8 mouse cellular contexts compared by ENCODE assay signal in genomic region chr2:6192820-6193590, GRCm38 (mm10). TPM values are rescaled to one million over a fixed set of nuclear protein-coding genes. Genes with fewer than 3 reads are reported as not detected.
DNase-seq lines count a peak whose midpoint lies in the region; ATAC-seq and TF ChIP-seq lines count a peak whose summit lies in the region.

No protein-coding gene starts in this region.

- 77% methylated on average over 20 of the region's 20 CpGs for WGBS in forebrain, embryonic 13.5 days
- WGBS in lung, embryonic 14.5 days = 67% methylated on average over 20 of the region's 20 CpGs

- no peaks in the 10 kb centered on the region for H3K27me3 ChIP-seq in forebrain, embryonic 13.5 days
- no peaks in the 10 kb centered on the region for H3K27me3 ChIP-seq in lung, embryonic 14.5 days (ENCODE audit: insufficient read depth, low read length)

- TF ChIP-seq CTCF in lung, embryonic 14.5 days (IDR thresholded peaks at IDR 0.05; ENCODE audit: low read depth) = peak; percentile 90

- ATAC-seq in cerebellum, adult (ENCODE audit: insufficient number of reproducible peaks, low FRiP score, low TSS enrichment) = peak; percentile 53; the same call in 1 of the 2 replicates
- ATAC-seq in forebrain, embryonic 13.5 days = peak; percentile 75
- peak; percentile 58; the same call in 1 of the 2 replicates for ATAC-seq in lung, embryonic 14.5 days (ENCODE audit: insufficient read depth)

- H3K27ac ChIP-seq in forebrain, embryonic 13.5 days = no peak overlapping the region
- H3K27ac ChIP-seq in lung, embryonic 14.5 days (ENCODE audit: low read depth) = no peak overlapping the region

- no peaks in the 10 kb centered on the region for H3K36me3 ChIP-seq in forebrain, embryonic 13.5 days (ENCODE audit: poor library complexity, severe bottlenecking)
- no peaks in the 10 kb centered on the region for H3K36me3 ChIP-seq in lung, embryonic 14.5 days (ENCODE audit: insufficient read depth)

- H3K9ac ChIP-seq in forebrain, embryonic 13.5 days = no peak overlapping the region
- no peak overlapping the region for H3K9ac ChIP-seq in lung, embryonic 14.5 days

- H3K9me3 ChIP-seq in forebrain, embryonic 13.5 days (replicated peaks) = no peaks in the 10 kb centered on the region
- no peaks in the 10 kb centered on the region for H3K9me3 ChIP-seq in lung, embryonic 14.5 days (ENCODE audit: low read depth, low read length)

- H3K4me3 ChIP-seq in forebrain, embryonic 13.5 days = no peak overlapping the region
- H3K4me3 ChIP-seq in lung, embryonic 14.5 days (ENCODE audit: low read depth, low read length) = no peak overlapping the region

- no peak overlapping the region for H3K4me2 ChIP-seq in forebrain, embryonic 13.5 days
- H3K4me2 ChIP-seq in lung, embryonic 14.5 days = no peak overlapping the region

- peak; percentile 61 for DNase-seq in Muller cell, postnatal 12 days (ENCODE audit: inconsistent ontology term)
- peak; percentile 76 for DNase-seq in heart, postnatal 4 days
- peak; percentile 70 to 79 for DNase-seq in kidney, postnatal 4 days
- peak; percentile 92 for DNase-seq in lung, embryonic 14.5 days
- peak; percentile 60 for DNase-seq in ovary, postnatal 14 days (ENCODE audit: low spot score)
- DNase-seq in urinary bladder, postnatal 4 days (ENCODE audit: low spot score in 2 of 2) = peak; percentile 49 to 68

- H3K4me1 ChIP-seq in forebrain, embryonic 13.5 days = peaks cover 9% of the 10 kb centered on the region
- 0 out of 2 replicates have a peak, but pooled peaks cover 9% of the 10 kb centered on the region for H3K4me1 ChIP-seq in lung, embryonic 14.5 days (ENCODE audit: insufficient read depth)

RNA-seq across cellular contexts. Expression of gene Echdc3, which starts 19.8 kb away (rescaled TPM):
- 1.2 and 1.6 TPM in 2 replicates for polyA plus RNA-seq in forebrain, embryonic 13.5 days (2015; fragmentation: Nextera tagmentation; extraction: Ambion mirVana)
- total RNA-seq in heart, postnatal 4 days (2021) = 10 to 100 TPM in 1 of 2 experiments, 1 to 10 TPM in 1; 9.9 to 12.2 TPM
- 6.1 and 8.1 TPM in 2 replicates for polyA plus RNA-seq in lung, embryonic 14.5 days (2014; fragmentation: Nextera tagmentation; extraction: Ambion mirVana)
